ENCODE assay signal across 8 mouse cellular contexts in genomic region chr4:141139116-141139970, GRCm38 (mm10). TPM values are rescaled to one million over a fixed set of nuclear protein-coding genes. Genes with fewer than 3 reads are reported as not detected.
DNase-seq lines count a peak whose midpoint lies in the region; ATAC-seq lines count a peak whose summit lies in the region.

Gene Szrd1, minus strand, starts transcription at chr4:141139775.

- intact Hi-C loops in gastrocnemius, postnatal 14 days (cut with DNase I; ENCODE audit: low total_unique reads) = no loop called here
- intact Hi-C loops in left cerebral cortex, postnatal 10 days (cut with DNase I) = no loop called here

- DNase-seq in adipocyte (ENCODE audit: low spot score) = peak; percentile 98
- peak; percentile 97 for DNase-seq in embryo, embryonic 10 days (ENCODE audit: low spot score)
- DNase-seq in gastrocnemius, postnatal 14 days = peak; percentile 99
- DNase-seq in left cerebral cortex, postnatal 10 days (ENCODE audit: extremely low spot score in 1 of 2, low spot score in 2 of 2) = peak; percentile 98 to 100
- DNase-seq in right cerebral cortex, postnatal 25 days = peak; percentile 99
- peak; percentile 99 for DNase-seq in urinary bladder, postnatal 4 days (ENCODE audit: low spot score in 2 of 2)

- ATAC-seq in inflammation-experienced regulatory T-cells, adult 6 months = peak; percentile 87
- ATAC-seq in megakaryocyte-erythroid progenitor cell, adult 5-6 weeks (replicated peaks; ENCODE audit: low FRiP score, low TSS enrichment, poor library complexity, severe bottlenecking) = peak; percentile 90

RNA-seq across cellular contexts. Expression of gene Szrd1, which starts in this region (rescaled TPM):
- total RNA-seq in gastrocnemius, postnatal 14 days (2021) = 100 to 1,000 TPM; 161 to 166 TPM
- polyA plus RNA-seq in inflammation-experienced regulatory T-cells, adult 6 months (2017; shearing (Covaris generic)) = 10 to 100 TPM; 37.9 to 88.5 (median 58.2) TPM
- 10 to 100 TPM; 43.0 to 45.3 TPM for total RNA-seq in left cerebral cortex, postnatal 10 days (2021)
- total RNA-seq in megakaryocyte-erythroid progenitor cell, adult 5-6 weeks (2014; fragmentation: Nextera tagmentation) = 29.0 and 42.6 TPM in 2 replicates
- total RNA-seq in megakaryocyte-erythroid progenitor cell, adult 5-6 weeks (2017) = 33.3 and 37.4 TPM in 2 replicates

Comparison
In these comparisons a context has a peak if more than half of its experiments do, and no peak if none do; other contexts are left out.
1. Peak in every context shown above with its lines: DNase-seq and ATAC-seq.